Mouse (Mus musculus) hindbrain, embryonic 15.5 days (tissue): ENCODE measurements at regions not wholly inside any gene's neighbourhood (a gene's known extent, or its start where the extent isn't known, plus 50 kb on each side); places are given as distances from the start of the nearest gene placed in this dataset.

Experiments
- ATAC-seq: fragments of 200-750 bp; cut with Nextera tagmentation; 2 replicates; pipeline ENCODE4 v1.8.0; 2017; ENCODE audit warnings: low read depth, moderate number of reproducible peaks, moderate TSS enrichment; ENCODE audit not compliant: low FRiP score
- H3K27ac ChIP-seq: fragments of 300-500 bp; sonication (generic); replicated peaks from 2 replicates; pipeline ENCODE4 v1.5.1; 2015; ENCODE audit warnings: mild to moderate bottlenecking, inconsistent platforms
- H3K27me3 ChIP-seq: fragments of 300-500 bp; sonication (generic); 2 replicates; pipeline ENCODE4 v1.6.1; 2015; ENCODE audit warnings: control low read depth, inconsistent platforms
- H3K36me3 ChIP-seq: fragments of 300-500 bp; sonication (generic); 2 replicates; pipeline ENCODE4 v1.6.1; 2015; ENCODE audit warnings: control low read depth, inconsistent platforms
- H3K4me1 ChIP-seq: fragments of 300-500 bp; sonication (generic); replicated peaks from 2 replicates; pipeline ENCODE4 v1.6.1; 2015; ENCODE audit warnings: control low read depth, inconsistent platforms
- H3K4me2 ChIP-seq: fragments of 300-500 bp; sonication (generic); 2 replicates; pipeline ENCODE4 v1.6.1; 2015; ENCODE audit warnings: moderate library complexity, mild to moderate bottlenecking, inconsistent platforms
- H3K4me3 ChIP-seq: fragments of 300-500 bp; sonication (generic); 2 replicates; pipeline ENCODE4 v1.5.1; 2015; ENCODE audit warnings: mild to moderate bottlenecking, inconsistent platforms
- H3K9ac ChIP-seq: fragments of 300-500 bp; sonication (generic); 2 replicates; pipeline ENCODE4 v1.6.1; 2015; ENCODE audit warnings: inconsistent platforms
- H3K9me3 ChIP-seq: fragments of 300-500 bp; sonication (generic); 2 replicates; pipeline ENCODE4 v1.6.1; 2016; ENCODE audit warnings: control low read depth, inconsistent platforms
- WGBS: fragments of 180-500 bp; shearing (Covaris S2); methylation state at CpG from one replicate; pipeline ENCODE4 v1.1.7; 2015; 5-methylcytosine and 5-hydroxymethylcytosine counted together

DNA sequence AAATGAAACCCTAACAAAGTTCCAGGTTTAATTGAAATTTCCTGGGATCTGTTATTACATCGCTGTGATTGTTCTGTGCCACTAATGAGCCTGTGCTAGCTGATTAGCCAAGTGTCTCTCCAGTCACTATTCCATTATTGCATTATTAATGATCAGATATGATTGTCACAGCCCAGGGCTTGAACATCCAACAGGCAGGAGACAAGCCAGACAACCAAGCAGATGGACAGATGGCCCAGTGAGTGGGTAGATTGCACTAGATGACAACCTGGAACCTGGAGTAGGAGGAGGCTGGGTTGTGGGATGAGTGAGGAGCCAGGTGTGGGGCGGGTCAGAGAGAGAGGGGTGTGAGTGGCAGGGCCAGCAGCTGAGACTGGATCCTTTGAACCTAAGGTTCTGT lies 161.6 kb downstream of the Trim29 start:
- Histone ChIP-seq H3K4me2 (no peak overlapping the region), H3K36me3 (no peaks in the 10 kb centered on the region), H3K9ac (no peak overlapping the region), H3K4me1 (peaks cover 20% of the 10 kb centered on the region), H3K27me3 (no peaks in the 10 kb centered on the region), H3K4me3 (no peak overlapping the region), H3K27ac (no peak overlapping the region), H3K9me3 (no peaks in the 10 kb centered on the region)
- 64% methylated on average over 2 of the region's 2 CpGs for WGBS
- ATAC-seq: no peak; the same call in 1 of the 2 replicates

DNA sequence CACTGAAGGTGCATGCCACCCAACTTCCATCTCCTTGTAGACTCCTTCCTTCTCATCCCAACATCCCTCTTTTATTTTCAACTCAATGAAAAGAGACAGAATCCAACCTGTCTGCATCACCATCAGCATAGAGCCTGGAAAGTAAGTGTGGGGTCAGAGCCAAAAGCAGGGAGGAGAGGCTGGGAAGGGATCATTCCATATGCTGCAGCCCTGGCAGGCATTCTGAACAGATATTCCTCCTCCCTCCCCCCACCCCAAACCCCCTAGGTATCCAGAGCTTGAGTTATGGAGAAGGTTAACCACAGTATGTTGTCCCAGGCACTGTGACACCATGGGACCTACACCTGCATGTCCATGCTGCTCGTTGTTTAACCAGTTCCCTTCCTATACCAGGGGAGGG lies 162.5 kb downstream of the Trim29 start:
- no peak overlapping the region for H3K4me2 ChIP-seq
- no peaks in the 10 kb centered on the region for H3K27me3 ChIP-seq
- H3K36me3 ChIP-seq: no peaks in the 10 kb centered on the region
- H3K27ac ChIP-seq: no peak overlapping the region
- no peak overlapping the region for H3K9ac ChIP-seq
- no peak overlapping the region for H3K4me3 ChIP-seq
- H3K4me1 ChIP-seq: peaks cover 20% of the 10 kb centered on the region
- 69% methylated on average over 1 of the region's 1 CpGs for WGBS
- no peak for ATAC-seq
- H3K9me3 ChIP-seq: no peaks in the 10 kb centered on the region

DNA sequence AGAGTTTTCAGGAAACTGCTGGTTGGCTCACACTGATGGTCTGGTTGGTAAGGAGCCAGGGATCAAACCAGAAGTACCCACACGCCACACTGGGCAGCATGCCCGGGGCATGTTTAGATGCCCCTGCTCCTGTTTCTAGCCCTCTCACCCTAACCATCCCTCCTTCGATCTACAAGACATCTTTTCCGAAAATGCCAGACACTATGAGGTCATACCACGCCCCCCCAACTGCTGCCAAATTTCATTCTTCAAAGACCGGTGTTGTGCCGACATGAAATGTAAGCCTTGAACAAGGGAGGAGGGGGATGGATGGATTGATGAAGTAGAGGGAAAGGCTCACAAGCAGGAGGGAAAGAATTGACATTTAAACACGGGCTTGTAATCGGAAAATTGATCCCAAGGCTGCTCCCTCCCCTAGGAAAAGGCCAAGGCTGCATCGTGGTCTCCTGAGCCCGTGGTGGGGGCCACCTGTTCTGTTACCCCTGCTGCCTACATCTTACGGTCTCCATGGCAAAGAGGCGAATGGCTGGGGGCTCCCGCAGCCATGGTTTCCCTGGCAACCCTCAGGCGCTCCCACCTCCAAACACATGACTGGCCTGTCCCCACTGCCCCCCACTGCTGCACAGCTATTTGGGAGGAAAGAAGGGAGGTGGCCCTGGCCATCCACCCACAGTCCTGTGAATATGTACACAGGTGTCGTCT lies 163.1 kb downstream of the Trim29 start:
- Histone ChIP-seq H3K4me1 (peaks cover 20% of the 10 kb centered on the region), H3K4me2 (no peak overlapping the region), H3K9ac (no peak overlapping the region), H3K9me3 (no peaks in the 10 kb centered on the region), H3K27ac (no peak overlapping the region), H3K27me3 (no peaks in the 10 kb centered on the region), H3K4me3 (no peak overlapping the region), H3K36me3 (no peaks in the 10 kb centered on the region)
- ATAC-seq: peak; percentile 39; the same call in 1 of the 2 replicates
- WGBS: 44% methylated on average over 16 of the region's 16 CpGs

DNA sequence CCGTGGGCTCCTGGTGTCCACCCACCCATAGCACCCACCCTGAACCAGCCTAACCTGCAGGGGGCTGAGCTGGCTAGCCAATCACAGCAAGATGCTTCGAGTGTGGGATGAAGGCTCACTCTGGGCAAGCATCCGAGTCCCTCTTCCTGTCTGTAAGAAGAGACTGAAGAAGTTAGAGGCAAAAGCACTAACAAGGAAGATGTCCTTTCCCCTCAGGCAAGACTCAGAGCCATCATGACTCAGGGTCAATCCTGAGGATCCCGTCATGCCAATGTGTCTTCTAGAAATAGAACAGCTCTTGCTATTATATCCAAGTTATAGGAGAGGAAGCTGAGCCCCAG lies 163.6 kb downstream of the Trim29 start:
- no peaks in the 10 kb centered on the region for H3K36me3 ChIP-seq
- H3K9me3 ChIP-seq: no peaks in the 10 kb centered on the region
- no peak for ATAC-seq
- H3K4me1 ChIP-seq: peaks cover 20% of the 10 kb centered on the region
- H3K4me2 ChIP-seq: no peak overlapping the region
- no peak overlapping the region for H3K9ac ChIP-seq
- 0 out of 2 replicates have a peak, but pooled peaks cover 3% of the 10 kb centered on the region for H3K27me3 ChIP-seq
- WGBS: 60% methylated on average over 4 of the region's 4 CpGs
- H3K27ac ChIP-seq: no peak overlapping the region
- no peak overlapping the region for H3K4me3 ChIP-seq

DNA sequence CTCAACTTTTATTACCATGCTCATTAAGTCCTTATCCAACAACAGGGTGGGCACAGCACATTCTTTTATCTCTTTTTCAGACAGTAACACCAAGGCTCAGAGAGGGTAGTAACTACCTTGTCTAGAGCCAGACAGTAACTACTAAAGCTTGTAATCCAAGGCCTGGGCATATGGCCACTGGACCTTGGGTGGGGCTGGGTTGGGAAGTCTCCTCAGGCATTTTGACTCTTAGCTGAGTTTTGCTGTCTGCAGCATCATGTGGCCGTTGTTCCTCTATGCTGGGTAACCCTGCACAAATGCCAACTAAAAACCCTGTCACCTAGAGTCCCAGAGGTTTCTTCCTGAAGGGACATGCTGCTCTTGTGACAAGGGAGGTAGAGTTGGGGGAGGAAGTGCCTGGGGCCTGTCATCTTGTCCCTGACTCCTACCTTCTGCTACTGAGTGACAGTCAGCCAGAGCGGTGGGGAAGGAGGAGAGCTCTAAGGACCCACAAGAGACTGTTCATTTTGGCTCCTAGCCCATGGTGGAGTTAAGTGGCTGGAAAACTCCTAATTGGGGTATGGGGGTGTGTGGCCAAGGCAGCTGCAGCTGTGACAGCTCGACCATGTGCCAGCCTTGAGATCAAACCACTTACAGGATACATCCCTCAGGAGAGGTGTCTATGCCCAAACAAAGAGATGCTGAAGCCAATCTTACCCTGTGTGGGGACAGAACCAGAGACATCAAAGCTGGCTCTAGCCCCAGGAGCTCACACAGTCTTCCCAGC lies 170.4 kb downstream of the Trim29 start:
- Histone ChIP-seq H3K27ac (no peak overlapping the region), H3K36me3 (no peaks in the 10 kb centered on the region), H3K4me3 (no peak overlapping the region), H3K9me3 (no peaks in the 10 kb centered on the region), H3K27me3 (0 out of 2 replicates have a peak, but pooled peaks cover 3% of the 10 kb centered on the region), H3K4me2 (no peak overlapping the region), H3K4me1 (no peaks in the 10 kb centered on the region; the same call in 1 of the 2 replicates), H3K9ac (no peak overlapping the region)
- whole genome bisulfite sequencing: 53% methylated on average over 3 of the region's 3 CpGs
- peak; percentile 42; the same call in 1 of the 2 replicates for ATAC-seq

DNA sequence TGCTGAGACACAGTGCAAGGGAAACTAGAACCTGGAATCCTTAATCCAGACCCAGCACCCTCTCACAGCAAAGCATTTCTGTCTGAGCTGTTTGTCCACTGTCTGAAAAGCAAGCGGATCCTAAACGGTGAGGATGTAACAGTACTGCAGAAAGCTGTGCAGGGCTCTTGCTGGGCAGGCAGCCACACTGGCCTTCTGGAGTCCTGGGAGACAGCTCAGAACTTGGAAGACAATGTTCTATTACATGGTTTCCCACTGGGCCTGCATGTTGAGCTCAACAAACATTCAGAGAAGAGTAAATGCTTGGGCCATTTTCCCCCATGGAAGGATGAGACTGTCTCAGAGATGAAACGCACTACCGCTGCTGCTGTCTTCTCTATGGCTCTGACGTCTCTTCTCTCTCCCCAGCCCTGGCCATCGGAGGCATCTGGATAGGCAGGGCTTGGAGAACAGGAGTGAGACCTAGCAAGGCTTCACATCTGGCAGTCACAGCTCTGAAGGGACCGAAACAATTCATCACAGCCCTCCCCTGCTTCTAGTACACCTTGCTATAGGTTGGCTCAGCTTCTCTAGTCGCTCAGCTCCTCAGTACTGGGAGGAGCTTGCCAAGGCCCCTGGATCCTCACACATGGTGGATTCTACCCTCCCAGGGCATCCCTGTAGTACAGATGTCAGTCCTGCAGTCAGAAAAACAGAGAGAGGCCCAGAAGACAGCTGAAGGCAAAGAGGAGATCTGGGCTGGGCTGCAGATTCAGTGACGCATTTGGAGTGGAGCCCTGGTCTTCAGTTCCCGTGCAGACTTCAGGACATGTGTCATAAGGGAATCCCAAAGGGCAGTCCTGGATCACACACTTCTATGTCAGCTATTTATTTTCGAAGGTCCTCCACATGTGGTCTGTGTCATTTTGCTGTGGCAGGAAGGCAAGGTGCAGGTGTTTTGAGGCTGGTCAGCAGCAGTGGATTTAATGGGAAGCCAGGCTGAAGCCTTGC lies 171.7 kb downstream of the Trim29 start:
- H3K4me3 ChIP-seq: no peak overlapping the region
- H3K4me1 ChIP-seq: no peaks in the 10 kb centered on the region; the same call in 1 of the 2 replicates
- no peak for ATAC-seq
- 0 out of 2 replicates have a peak, but pooled peaks cover 3% of the 10 kb centered on the region for H3K27me3 ChIP-seq
- no peaks in the 10 kb centered on the region for H3K36me3 ChIP-seq
- no peak overlapping the region for H3K9ac ChIP-seq
- WGBS: 63% methylated on average over 11 of the region's 11 CpGs
- H3K9me3 ChIP-seq: no peaks in the 10 kb centered on the region
- no peak overlapping the region for H3K27ac ChIP-seq
- no peak overlapping the region for H3K4me2 ChIP-seq

DNA sequence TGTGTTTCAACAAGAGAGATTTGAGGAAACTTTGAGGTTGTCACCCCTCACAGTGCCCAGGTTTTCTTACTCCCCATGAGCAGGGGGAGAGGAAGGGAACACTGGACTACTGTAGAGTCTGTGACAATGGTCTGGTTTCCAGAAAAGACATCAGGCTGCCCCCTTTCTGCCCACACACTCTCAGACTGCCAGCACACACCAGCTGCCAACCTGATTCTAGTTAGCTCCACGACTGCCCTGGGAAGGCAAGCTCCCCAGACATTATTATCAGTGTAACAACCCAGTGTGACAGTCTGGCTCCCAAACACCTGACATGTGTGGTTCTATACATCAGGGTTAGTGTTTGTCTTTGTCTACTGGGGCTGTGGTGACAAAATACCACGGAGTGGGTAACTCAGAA lies 172.5 kb downstream of the Trim29 start:
- no peaks in the 10 kb centered on the region; the same call in 1 of the 2 replicates for H3K4me1 ChIP-seq
- no peaks in the 10 kb centered on the region for H3K9me3 ChIP-seq
- no peaks in the 10 kb centered on the region for H3K36me3 ChIP-seq
- no peak overlapping the region for H3K9ac ChIP-seq
- WGBS: 58% methylated on average over 2 of the region's 2 CpGs
- no peak overlapping the region for H3K4me2 ChIP-seq
- 0 out of 2 replicates have a peak, but pooled peaks cover 3% of the 10 kb centered on the region for H3K27me3 ChIP-seq
- H3K27ac ChIP-seq: no peak overlapping the region
- ATAC-seq: no peak
- H3K4me3 ChIP-seq: no peak overlapping the region

DNA sequence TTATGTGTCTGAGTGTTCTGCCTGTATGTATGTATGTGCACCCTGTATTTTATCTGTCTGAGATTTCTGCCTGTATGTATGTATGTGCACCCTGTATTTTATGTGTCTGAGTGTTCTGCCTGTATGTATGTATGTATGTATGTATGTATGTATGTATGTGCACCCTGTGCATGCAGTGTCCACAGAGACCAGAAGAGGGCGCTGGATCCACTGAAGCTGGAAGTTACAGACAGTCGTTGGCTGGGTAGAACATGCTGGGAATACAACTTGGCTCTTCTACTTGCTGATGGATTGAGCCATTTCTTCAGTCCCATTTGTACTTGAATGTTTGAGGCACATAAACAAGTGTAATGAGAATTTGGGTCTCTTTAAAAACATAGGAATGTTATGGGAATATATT lies 173.3 kb downstream of the Trim29 start:
- Histone ChIP-seq H3K9me3 (no peaks in the 10 kb centered on the region), H3K27me3 (0 out of 2 replicates have a peak, but pooled peaks cover 1% of the 10 kb centered on the region), H3K9ac (no peak overlapping the region), H3K36me3 (no peaks in the 10 kb centered on the region), H3K4me1 (no peaks in the 10 kb centered on the region; the same call in 1 of the 2 replicates), H3K27ac (no peak overlapping the region), H3K4me2 (no peak overlapping the region), H3K4me3 (no peak overlapping the region)
- 86% methylated on average over 2 of the region's 2 CpGs for WGBS
- ATAC-seq: no peak

DNA sequence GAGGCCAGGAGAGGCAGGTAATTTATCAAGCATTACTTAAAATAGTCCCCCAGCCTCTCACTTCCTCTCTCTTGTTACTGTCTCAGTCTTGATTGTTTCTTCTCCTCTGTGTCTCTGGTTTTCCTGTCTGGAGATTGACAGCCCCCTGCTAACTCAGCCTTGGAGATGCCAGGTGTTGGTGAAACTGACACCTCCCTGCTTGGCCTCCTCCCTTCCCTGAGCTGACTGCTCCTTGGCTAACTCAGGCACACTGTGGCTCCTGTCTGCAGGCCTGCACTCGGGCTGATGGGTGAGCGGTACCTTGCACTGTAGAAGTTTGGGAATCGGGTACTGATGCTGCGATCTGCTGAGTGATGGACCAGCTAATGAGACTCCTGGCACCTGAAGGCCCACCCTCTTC lies 176.1 kb downstream of the Trim29 start:
- no peak overlapping the region for H3K9ac ChIP-seq
- no peaks in the 10 kb centered on the region for H3K27me3 ChIP-seq
- 65% methylated on average over 4 of the region's 4 CpGs for WGBS
- H3K27ac ChIP-seq: no peak overlapping the region
- no peak overlapping the region for H3K4me3 ChIP-seq
- no peaks in the 10 kb centered on the region for H3K9me3 ChIP-seq
- H3K4me1 ChIP-seq: peaks cover 4% of the 10 kb centered on the region; the same call in 1 of the 2 replicates
- H3K4me2 ChIP-seq: no peak overlapping the region
- no peaks in the 10 kb centered on the region for H3K36me3 ChIP-seq
- no peak for ATAC-seq

DNA sequence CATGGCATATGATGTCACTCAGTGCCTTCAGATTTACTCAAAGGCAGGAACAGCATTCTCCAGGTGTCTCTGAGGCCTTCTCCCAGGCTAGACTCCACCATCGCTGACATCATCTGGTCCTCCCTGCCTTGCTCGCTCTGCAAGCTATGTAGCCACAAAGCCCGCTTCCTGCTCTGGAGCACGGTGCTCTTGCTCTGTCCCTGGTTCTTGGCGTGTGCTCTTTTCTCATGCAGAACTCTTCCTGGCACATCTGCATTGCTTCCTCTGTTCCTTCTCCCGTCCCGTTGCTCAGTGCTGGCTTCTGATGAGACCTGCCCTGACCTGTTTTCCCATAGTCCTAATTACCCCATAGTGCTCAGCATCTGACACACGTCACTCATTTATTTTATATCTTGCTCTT lies 178.6 kb downstream of the Trim29 start:
- peaks cover 4% of the 10 kb centered on the region for H3K4me1 ChIP-seq
- H3K4me2 ChIP-seq: no peak overlapping the region
- no peaks in the 10 kb centered on the region for H3K36me3 ChIP-seq
- H3K9ac ChIP-seq: no peak overlapping the region
- H3K4me3 ChIP-seq: no peak overlapping the region
- H3K27ac ChIP-seq: no peak overlapping the region
- no peaks in the 10 kb centered on the region for H3K27me3 ChIP-seq
- 69% methylated on average over 8 of the region's 8 CpGs for WGBS
- no peak for ATAC-seq
- no peaks in the 10 kb centered on the region for H3K9me3 ChIP-seq

DNA sequence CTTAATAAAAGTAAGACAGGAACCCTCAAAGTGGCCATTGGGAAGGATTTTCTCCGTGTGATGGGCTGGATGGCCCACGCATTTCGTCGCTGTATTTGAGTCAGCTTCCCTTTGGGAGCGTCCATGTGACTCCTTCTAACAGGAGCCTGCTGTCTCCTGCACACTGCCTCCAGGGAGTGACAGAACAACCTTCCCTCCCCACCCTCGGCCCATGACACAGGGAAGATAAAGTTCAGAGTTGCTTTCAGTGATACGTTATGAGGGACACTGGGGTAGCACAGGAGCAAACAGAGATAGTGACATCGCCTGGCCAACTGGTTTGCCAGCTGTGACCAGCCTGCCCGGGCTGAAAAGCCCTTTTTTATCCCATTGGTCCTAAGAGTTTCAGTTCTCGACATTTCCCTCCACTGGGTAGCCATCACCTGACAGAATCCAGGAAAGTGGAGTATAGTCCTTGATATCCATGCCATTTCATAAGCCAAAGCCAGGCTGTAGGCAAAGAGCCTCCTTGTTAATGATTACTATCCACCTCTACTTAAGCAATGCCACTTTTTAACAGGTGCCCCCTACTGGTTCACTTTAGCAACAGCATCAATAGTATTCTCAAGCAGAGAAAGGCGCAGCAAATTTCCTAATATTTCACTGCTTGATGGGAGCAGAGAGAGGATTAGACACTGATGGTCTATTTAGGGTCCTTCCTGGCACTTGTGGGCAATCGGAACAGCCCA lies 180.5 kb downstream of the Trim29 start:
- WGBS: 73% methylated on average over 12 of the region's 12 CpGs
- no peak overlapping the region for H3K9ac ChIP-seq
- H3K27ac ChIP-seq: no peak overlapping the region
- no peaks in the 10 kb centered on the region for H3K27me3 ChIP-seq
- ATAC-seq: no peak
- H3K4me3 ChIP-seq: no peak overlapping the region
- H3K4me1 ChIP-seq: peaks cover 4% of the 10 kb centered on the region
- no peaks in the 10 kb centered on the region for H3K9me3 ChIP-seq
- H3K4me2 ChIP-seq: no peak overlapping the region
- no peaks in the 10 kb centered on the region for H3K36me3 ChIP-seq
